Mouse (Mus musculus): ENCODE measurements around the gene Tet1. TPM values are rescaled to one million over a fixed set of nuclear protein-coding genes. Genes with fewer than 3 reads are reported as not detected.

Tet1 gene
- polyA plus RNA-seq, 1 experiment from 2014 or later: 32.6 TPM

- 63% methylated on average over 4 of the region's 4 CpGs for WGBS (ENCODE audit: insufficient replicate concordance)
These were observed 12.8 kb downstream of the Tet1 start for GRCm38 (mm10) chr10:62896035-62896434.

GRCm38 (mm10) chr10:62895386-62895785 is 13.4 kb downstream of the Tet1 start:
- 74% methylated on average over 6 of the region's 6 CpGs for WGBS (ENCODE audit: insufficient replicate concordance)
- no peaks in the 10 kb centered on the region for H3K9me3 ChIP-seq (replicated peaks; ENCODE audit: control insufficient read depth, low read length)
- no peaks in the 10 kb centered on the region for H3K36me3 ChIP-seq (ENCODE audit: control insufficient read depth, insufficient read depth, low read length)
- no peak overlapping the region for H3K27ac ChIP-seq (ENCODE audit: low read depth, low read length)
- H3K27me3 ChIP-seq (ENCODE audit: control insufficient read depth, insufficient read depth, low read length): no peaks in the 10 kb centered on the region
- H3K9ac ChIP-seq (ENCODE audit: low read depth, low read length): no peak overlapping the region
- no peak overlapping the region for H3K4me2 ChIP-seq
- H3K4me1 ChIP-seq (ENCODE audit: control insufficient read depth, insufficient read depth, low read length): no peaks in the 10 kb centered on the region
- ATAC-seq (replicated peaks; ENCODE audit: insufficient number of reproducible peaks, low FRiP score, low TSS enrichment): no peak
- H3K4me3 ChIP-seq (ENCODE audit: low read depth, low read length): no peak overlapping the region

More at GRCm38 (mm10) chr10:62896035-62896434, 12.8 kb downstream of the Tet1 start:
- Histone ChIP-seq H3K4me2 (no peak overlapping the region), H3K4me3 (ENCODE audit: low read depth, low read length) (no peak overlapping the region), H3K27me3 (ENCODE audit: control insufficient read depth, insufficient read depth, low read length) (no peaks in the 10 kb centered on the region), H3K4me1 (ENCODE audit: control insufficient read depth, insufficient read depth, low read length) (no peaks in the 10 kb centered on the region), H3K27ac (ENCODE audit: low read depth, low read length) (no peak overlapping the region), H3K9ac (ENCODE audit: low read depth, low read length) (no peak overlapping the region), H3K9me3 (replicated peaks; ENCODE audit: control insufficient read depth, low read length) (no peaks in the 10 kb centered on the region), H3K36me3 (ENCODE audit: control insufficient read depth, insufficient read depth, low read length) (no peaks in the 10 kb centered on the region)
- no peak for ATAC-seq (replicated peaks; ENCODE audit: insufficient number of reproducible peaks, low FRiP score, low TSS enrichment)

- no peak overlapping the region for H3K27ac ChIP-seq (ENCODE audit: low read depth, low read length)
- no peaks in the 10 kb centered on the region for H3K9me3 ChIP-seq (replicated peaks; ENCODE audit: control insufficient read depth, low read length)
- no peak overlapping the region for H3K4me3 ChIP-seq (ENCODE audit: low read depth, low read length)
- H3K4me2 ChIP-seq: no peak overlapping the region
- ATAC-seq (replicated peaks; ENCODE audit: insufficient number of reproducible peaks, low FRiP score, low TSS enrichment): no peak
- H3K36me3 ChIP-seq (ENCODE audit: control insufficient read depth, insufficient read depth, low read length): no peaks in the 10 kb centered on the region
- no peaks in the 10 kb centered on the region for H3K27me3 ChIP-seq (ENCODE audit: control insufficient read depth, insufficient read depth, low read length)
- H3K4me1 ChIP-seq (ENCODE audit: control insufficient read depth, insufficient read depth, low read length): no peaks in the 10 kb centered on the region
- WGBS (ENCODE audit: insufficient replicate concordance): 76% methylated on average over 3 of the region's 3 CpGs
- H3K9ac ChIP-seq (ENCODE audit: low read depth, low read length): no peak overlapping the region
These were observed 14.3 kb downstream of the Tet1 start for GRCm38 (mm10) chr10:62894447-62894846.

- Histone ChIP-seq H3K9me3 (replicated peaks; ENCODE audit: control insufficient read depth, low read length) (no peaks in the 10 kb centered on the region), H3K4me3 (ENCODE audit: low read depth, low read length) (no peak overlapping the region), H3K27ac (ENCODE audit: low read depth, low read length) (no peak overlapping the region), H3K27me3 (ENCODE audit: control insufficient read depth, insufficient read depth, low read length) (no peaks in the 10 kb centered on the region), H3K4me2 (no peak overlapping the region), H3K9ac (ENCODE audit: low read depth, low read length) (no peak overlapping the region), H3K4me1 (ENCODE audit: control insufficient read depth, insufficient read depth, low read length) (no peaks in the 10 kb centered on the region), H3K36me3 (ENCODE audit: control insufficient read depth, insufficient read depth, low read length) (no peaks in the 10 kb centered on the region)
- no peak for ATAC-seq (replicated peaks; ENCODE audit: insufficient number of reproducible peaks, low FRiP score, low TSS enrichment)
- 63% methylated on average over 6 of the region's 6 CpGs for WGBS (ENCODE audit: insufficient replicate concordance)
These were observed 15.4 kb downstream of the Tet1 start for GRCm38 (mm10) chr10:62893356-62893884.

- H3K9me3 ChIP-seq (replicated peaks; ENCODE audit: control insufficient read depth, low read length): no peaks in the 10 kb centered on the region
- no peak overlapping the region for H3K4me2 ChIP-seq
- ATAC-seq (replicated peaks; ENCODE audit: insufficient number of reproducible peaks, low FRiP score, low TSS enrichment): no peak
- H3K27ac ChIP-seq (ENCODE audit: low read depth, low read length): no peak overlapping the region
- H3K4me3 ChIP-seq (ENCODE audit: low read depth, low read length): no peak overlapping the region
- no peaks in the 10 kb centered on the region for H3K4me1 ChIP-seq (ENCODE audit: control insufficient read depth, insufficient read depth, low read length)
- H3K36me3 ChIP-seq (ENCODE audit: control insufficient read depth, insufficient read depth, low read length): no peaks in the 10 kb centered on the region
- WGBS (ENCODE audit: insufficient replicate concordance): 16% methylated on average over 4 of the region's 4 CpGs
- H3K27me3 ChIP-seq (ENCODE audit: control insufficient read depth, insufficient read depth, low read length): no peaks in the 10 kb centered on the region
- H3K9ac ChIP-seq (ENCODE audit: low read depth, low read length): no peak overlapping the region
These were observed 16.1 kb downstream of the Tet1 start for GRCm38 (mm10) chr10:62892549-62893232.

- Histone ChIP-seq H3K27ac (ENCODE audit: low read depth, low read length) (no peak overlapping the region), H3K9ac (ENCODE audit: low read depth, low read length) (no peak overlapping the region), H3K4me1 (ENCODE audit: control insufficient read depth, insufficient read depth, low read length) (no peaks in the 10 kb centered on the region), H3K27me3 (ENCODE audit: control insufficient read depth, insufficient read depth, low read length) (no peaks in the 10 kb centered on the region), H3K4me2 (no peak overlapping the region), H3K9me3 (replicated peaks; ENCODE audit: control insufficient read depth, low read length) (no peaks in the 10 kb centered on the region), H3K4me3 (ENCODE audit: low read depth, low read length) (no peak overlapping the region), H3K36me3 (ENCODE audit: control insufficient read depth, insufficient read depth, low read length) (no peaks in the 10 kb centered on the region)
- no peak for ATAC-seq (replicated peaks; ENCODE audit: insufficient number of reproducible peaks, low FRiP score, low TSS enrichment)
- WGBS (ENCODE audit: insufficient replicate concordance): 85% methylated on average over 3 of the region's 3 CpGs
These were observed 17.8 kb downstream of the Tet1 start for GRCm38 (mm10) chr10:62891025-62891424.

GRCm38 (mm10) chr10:62886799-62887591 is 21.8 kb downstream of the Tet1 start:
- under 1% methylated on average over 56 of the region's 56 CpGs for WGBS (ENCODE audit: insufficient replicate concordance)

GRCm38 (mm10) chr10:62885969-62886798 is 22.6 kb downstream of the Tet1 start:
- peak; percentile 60; the same call in 1 of the 2 replicates for ATAC-seq (replicated peaks; ENCODE audit: insufficient number of reproducible peaks, low FRiP score, low TSS enrichment)
- Histone ChIP-seq H3K9me3 (replicated peaks; ENCODE audit: control insufficient read depth, low read length) (no peaks in the 10 kb centered on the region), H3K36me3 (ENCODE audit: control insufficient read depth, insufficient read depth, low read length) (no peaks in the 10 kb centered on the region), H3K4me3 (ENCODE audit: low read depth, low read length) (peak overlapping the region; percentile 76), H3K9ac (ENCODE audit: low read depth, low read length) (peak overlapping the region; percentile 73), H3K27ac (ENCODE audit: low read depth, low read length) (peak overlapping the region; percentile 35; the same call in 1 of the 2 replicates), H3K4me1 (ENCODE audit: control insufficient read depth, insufficient read depth, low read length) (no peaks in the 10 kb centered on the region; the same call in 1 of the 2 replicates), H3K27me3 (ENCODE audit: control insufficient read depth, insufficient read depth, low read length) (no peaks in the 10 kb centered on the region), H3K4me2 (peak overlapping the region; percentile 97)
- WGBS (ENCODE audit: insufficient replicate concordance): under 1% methylated on average over 38 of the region's 38 CpGs

More at GRCm38 (mm10) chr10:62886799-62887591, 21.8 kb downstream of the Tet1 start:
- Histone ChIP-seq H3K27me3 (ENCODE audit: control insufficient read depth, insufficient read depth, low read length) (no peaks in the 10 kb centered on the region), H3K4me1 (ENCODE audit: control insufficient read depth, insufficient read depth, low read length) (no peaks in the 10 kb centered on the region; the same call in 1 of the 2 replicates), H3K4me3 (ENCODE audit: low read depth, low read length) (peak overlapping the region; percentile 76), H3K9ac (ENCODE audit: low read depth, low read length) (peak overlapping the region; percentile 73), H3K9me3 (replicated peaks; ENCODE audit: control insufficient read depth, low read length) (no peaks in the 10 kb centered on the region), H3K27ac (ENCODE audit: low read depth, low read length) (peak overlapping the region; percentile 36; the same call in 1 of the 2 replicates), H3K36me3 (ENCODE audit: control insufficient read depth, insufficient read depth, low read length) (no peaks in the 10 kb centered on the region), H3K4me2 (peak overlapping the region; percentile 97)
- peak; percentile 70 for ATAC-seq (replicated peaks; ENCODE audit: insufficient number of reproducible peaks, low FRiP score, low TSS enrichment)

Data from heart, embryonic 11.5 days (tissue).